Mouse (Mus musculus) embryo, embryonic 11 days (tissue): Measurements from ENCODE around the gene Mrps27.

ENCODE experiments used
- DNase-seq: peaks from one replicate; pipeline ENCODE4 v3.0.0-alpha.2; 2015

Mrps27 gene

DNA sequence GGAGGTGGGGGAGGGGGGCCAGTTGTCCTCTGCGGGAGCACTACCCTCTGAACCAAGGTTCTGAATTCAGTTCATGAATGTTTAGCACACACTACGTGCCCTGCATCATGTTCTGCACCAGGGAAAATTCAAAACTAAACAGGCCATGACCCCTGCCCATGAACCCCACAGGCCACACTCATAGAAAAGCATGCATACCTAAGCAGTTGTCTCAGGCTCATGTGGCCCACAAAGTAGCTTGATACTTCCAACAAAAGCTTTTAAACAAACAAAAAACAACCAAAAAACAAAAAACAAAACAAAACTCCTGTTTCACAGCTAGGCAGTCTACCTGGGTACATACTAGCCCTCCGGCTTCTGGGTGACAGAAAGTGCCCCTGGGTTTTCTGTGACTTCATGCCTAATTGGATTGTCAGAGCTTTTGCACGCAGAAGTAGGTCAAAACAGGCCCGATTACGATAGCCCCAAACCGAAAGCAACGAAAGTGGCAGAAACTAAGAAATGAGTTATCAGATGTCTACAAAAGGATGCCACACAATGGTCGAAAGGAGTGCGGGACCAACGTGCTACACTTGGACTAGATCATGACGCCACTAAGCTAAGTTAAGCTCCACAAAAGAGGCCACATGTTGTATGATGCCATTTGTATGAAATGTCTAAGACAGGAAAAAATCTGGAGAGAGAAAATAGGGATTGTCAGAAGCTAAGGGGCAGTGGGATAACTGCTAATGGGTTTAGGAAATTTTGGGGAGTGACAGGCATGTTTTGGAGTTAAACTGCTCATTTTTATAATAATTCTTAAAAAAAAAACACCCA, 98.1 kb downstream of the Mrps27 start:
- peak; percentile 56 for DNase-seq

DNA sequence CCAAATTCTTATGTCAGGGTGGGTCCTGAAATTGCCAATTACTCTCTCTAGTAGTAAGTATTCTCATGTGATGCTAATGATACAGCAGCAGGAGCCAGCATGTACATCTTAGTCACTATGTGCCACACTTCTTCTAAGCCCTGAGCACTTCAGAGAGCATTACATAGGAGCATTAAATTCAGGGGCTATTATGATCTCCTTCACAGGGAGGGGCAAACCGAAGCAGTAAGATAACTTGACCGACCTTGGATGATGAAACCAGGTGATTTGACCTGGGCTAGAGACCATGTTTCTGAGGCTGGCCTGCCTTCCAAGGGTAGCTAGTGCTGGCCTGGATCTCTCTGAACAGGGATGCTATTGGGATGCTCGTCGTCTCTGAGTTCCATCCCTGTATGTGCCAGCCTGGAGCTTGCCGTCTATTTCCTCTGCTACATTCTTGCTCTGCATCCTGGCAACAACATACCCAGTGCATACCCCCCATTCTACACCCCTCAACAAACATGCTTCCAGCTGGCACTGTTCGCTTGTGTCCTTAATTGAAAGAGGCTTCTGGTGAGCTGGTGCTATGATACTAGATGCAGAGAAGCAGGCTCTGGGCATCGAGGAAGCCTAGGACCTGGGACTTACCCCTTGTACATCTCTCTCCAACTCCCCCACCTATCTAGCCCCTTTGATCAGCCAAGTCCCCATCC, 99.0 kb downstream of the Mrps27 start:
- DNase-seq = peak; percentile 29

DNA sequence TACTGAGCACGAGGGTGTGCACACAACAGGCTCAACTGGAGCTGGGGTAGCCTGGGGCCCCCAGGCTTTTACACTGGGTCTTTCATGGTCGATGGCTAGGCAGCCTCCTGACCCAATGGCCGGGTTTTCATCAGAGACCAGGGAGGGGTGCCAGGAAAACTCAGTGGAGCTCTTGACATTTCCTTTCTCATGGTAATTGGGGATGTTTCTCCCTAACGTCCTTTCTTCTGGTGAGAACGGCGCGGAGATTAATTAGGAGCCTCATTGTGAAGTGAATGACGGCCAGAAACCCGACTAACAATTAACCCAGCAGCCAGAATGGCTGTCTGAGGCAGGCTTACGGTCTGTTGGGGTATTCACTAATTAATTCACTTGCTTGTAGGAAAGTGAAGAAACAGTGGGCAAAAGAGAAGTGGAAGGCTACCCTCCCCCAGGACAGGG, 99.9 kb downstream of the Mrps27 start:
- peak; percentile 83 for DNase-seq

- DNase-seq = peak; percentile 86
These were observed 100.3 kb downstream of the Mrps27 start for GRCm38 (mm10) chr13:99444880-99445279.

DNA sequence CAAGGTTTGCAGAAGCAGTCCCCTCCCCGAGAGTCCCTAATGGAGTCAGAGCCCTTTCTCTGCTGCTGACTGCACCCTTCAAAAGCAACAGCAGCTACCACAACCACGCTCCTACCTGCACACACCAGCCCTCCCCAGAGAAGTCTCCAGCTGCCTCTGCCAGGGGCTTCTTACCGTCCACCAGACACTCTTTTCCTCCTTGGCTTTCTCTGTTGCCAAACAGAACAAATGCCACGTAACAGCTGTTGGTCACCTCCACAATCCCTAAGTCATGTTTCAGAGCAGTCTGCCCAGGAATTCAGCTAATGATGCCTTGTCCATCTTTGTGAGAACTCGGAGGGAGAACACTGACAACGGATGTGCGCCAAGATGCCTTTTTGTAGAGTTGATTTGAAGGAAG, 102.4 kb downstream of the Mrps27 start:
- DNase-seq = no peak

- DNase-seq = peak; percentile 48
These were observed 103.0 kb downstream of the Mrps27 start for GRCm38 (mm10) chr13:99447403-99448199.

GRCm38 (mm10) chr13:99448278-99448677, 103.7 kb downstream of the Mrps27 start:
- no peak for DNase-seq

DNA sequence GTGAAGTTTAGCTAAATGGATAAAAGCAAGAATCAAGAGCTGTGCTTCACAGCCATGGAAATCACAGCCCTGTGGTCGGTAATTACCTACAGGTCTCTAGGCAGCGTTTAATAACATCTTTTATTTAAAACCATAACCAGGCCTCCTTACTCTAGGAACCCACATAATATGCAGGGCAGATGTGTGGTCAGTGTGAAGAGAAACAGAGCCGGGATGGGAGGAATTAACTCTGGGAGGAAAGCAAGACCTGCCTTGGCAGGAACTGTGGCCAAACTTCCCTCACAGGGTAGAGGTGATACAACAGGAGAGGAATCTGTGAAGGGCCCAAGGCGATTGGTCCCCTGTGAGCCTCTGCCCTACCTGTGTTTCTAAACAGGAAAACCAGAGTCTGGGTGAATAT, 105.0 kb downstream of the Mrps27 start:
- DNase-seq = no peak

DNA sequence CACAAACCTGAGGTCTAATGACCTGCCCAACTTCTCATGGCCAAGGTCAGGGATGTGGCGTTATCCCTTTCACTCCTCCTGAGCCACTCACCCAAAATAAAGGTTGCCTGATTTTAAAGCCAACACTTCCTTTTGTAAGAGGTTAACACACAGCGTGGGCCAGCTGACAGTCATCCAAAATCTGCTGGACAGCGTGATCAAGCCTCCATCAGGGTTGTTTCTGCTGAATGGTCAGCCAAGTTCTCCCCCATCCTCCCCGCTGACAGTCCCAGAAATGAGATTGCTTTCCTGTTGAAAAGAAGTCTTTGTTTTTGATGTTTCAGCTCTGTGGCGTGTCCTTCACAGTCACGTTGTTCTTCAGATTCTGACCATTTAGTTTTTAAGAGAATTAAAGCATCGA, 106.2 kb downstream of the Mrps27 start:
- no peak for DNase-seq

DNA sequence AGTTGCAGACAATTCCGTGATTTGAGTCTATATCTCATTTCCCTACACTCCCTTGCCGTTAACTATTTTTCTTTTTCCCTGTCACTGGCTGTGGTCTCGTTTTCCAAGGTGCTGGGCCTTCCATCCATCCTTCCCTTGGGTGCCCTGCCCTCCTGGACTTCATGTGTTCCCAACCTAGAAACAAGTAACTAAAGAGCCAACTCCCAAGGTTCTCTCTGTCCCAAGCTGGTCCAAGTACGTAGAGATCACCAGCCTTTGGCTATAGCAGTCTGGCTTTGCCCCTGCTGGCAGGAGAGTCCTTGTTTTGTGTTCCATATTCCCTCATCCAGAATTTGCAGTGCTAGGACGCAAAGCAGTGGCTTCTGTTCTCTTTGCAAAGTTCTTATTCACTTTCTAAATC, 106.7 kb downstream of the Mrps27 start:
- DNase-seq = no peak

GRCm38 (mm10) chr13:99452444-99452843, 107.9 kb downstream of the Mrps27 start:
- no peak for DNase-seq

- no peak for DNase-seq
These were observed 110.4 kb downstream of the Mrps27 start for GRCm38 (mm10) chr13:99454977-99455376.

DNA sequence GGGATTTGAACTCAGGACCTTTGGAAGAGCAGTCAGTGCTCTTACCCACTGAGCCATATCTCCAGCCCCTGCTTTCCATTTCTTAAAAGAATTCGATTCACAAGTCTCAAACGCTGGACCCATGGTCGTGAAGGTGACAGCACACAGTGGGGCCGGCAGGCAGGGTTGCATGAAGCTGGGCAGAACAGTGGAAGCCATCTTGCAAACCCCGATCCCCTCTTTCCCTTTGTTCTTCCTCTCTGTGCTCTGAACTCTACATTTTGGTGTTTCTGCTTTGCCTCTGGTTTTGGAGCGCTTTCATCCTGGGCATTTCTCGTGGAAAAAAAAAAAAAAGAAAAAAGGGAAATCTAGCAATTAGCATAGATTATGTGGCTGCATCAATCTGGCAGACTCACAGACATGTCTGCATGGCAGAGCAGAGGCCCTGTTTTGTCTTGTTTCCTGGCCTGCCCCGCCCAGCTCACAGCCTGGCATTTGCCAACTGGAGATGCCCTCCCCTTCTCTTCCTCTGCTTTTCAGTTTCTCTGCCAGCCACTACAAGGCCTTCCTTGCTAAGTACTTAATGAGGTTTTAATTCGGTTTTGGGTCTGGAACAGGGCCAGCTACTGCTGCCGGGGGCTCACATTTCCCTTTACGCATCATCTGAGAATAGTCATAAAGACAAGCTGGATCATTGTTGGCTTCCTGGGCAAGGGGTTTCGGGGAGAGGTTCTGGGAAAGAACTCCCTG, 114.2 kb downstream of the Mrps27 start:
- no peak for DNase-seq

DNA sequence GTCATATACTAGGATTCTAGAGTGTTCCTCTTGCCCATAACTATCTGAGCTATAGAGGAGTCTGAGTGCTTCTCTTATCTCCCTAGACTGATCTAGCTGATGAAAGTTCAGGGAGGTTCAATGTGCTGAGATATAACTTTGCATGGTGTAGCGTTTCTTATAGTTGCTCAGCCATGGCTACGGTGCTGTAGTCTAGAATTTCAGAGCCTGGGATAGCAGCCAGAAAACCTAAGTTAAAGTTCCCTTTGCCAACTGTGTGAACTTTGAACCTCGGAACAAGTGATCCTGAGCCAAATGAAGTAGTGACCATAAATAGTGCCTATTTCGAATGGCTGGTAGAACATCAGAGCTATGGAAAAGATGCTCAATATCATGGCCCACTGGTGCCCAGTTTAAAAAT, 115.0 kb downstream of the Mrps27 start:
- no peak for DNase-seq

- DNase-seq = no peak
These were observed 117.3 kb downstream of the Mrps27 start for GRCm38 (mm10) chr13:99461886-99462285.

DNA sequence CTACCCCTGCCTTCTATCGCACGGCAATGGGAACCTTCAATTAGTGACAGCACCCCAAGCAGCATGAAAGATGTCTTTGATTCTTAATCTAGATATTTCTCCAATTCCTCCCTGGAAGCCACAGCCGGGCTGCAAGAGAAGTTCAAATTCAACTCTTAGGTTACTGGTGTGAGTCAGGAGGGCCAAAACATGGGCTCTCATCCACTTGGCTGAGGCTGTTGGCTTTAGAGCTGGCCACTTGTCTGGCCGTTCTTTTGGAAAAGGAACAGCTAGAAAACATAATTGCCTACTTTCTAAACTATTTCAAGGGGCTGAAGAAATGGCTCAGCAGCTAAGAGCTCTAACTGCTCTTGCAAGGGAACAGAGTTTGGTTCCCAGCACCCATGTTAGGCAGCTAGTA, 120.0 kb downstream of the Mrps27 start:
- no peak for DNase-seq
